ENCODE assay signal across 22 mouse cellular contexts in genomic region chrX:41924708-41925107, GRCm38 (mm10). TPM values are rescaled to one million over a fixed set of nuclear protein-coding genes. Genes with fewer than 3 reads are reported as not detected.
DNase-seq lines count a peak whose midpoint lies in the region; ATAC-seq lines count a peak whose summit lies in the region.
"Had no signal": no experiment of that assay in that cellular context is flagged by ENCODE, and none has a peak within 500 bp of the region (broad histone marks: within the 10 kb centered on the region; RNA-seq: fewer than 3 reads in every experiment).

No protein-coding gene starts in this region.

- H3K4me1 ChIP-seq in forebrain, embryonic 13.5 days: no peaks in the 10 kb centered on the region
- H3K4me1 ChIP-seq: hindbrain, embryonic 13.5 days; liver, embryonic 13.5 days; lung, embryonic 15.5 days; midbrain, embryonic 12.5 days had no signal

- DNase-seq in gastrocnemius, adult 18-20 months (ENCODE audit: low spot score): peak; percentile 7
- DNase-seq in gastrocnemius, postnatal 36 days: no peak
- peak; percentile 4 for DNase-seq in ES-CJ7 (ENCODE audit: low read depth, low spot score)
- peak; percentile 24 for DNase-seq in fibroblast of lung, adult 2 months (ENCODE audit: low read depth)
- peak; percentile 33 for DNase-seq in lung, postnatal 14 days
- DNase-seq in heart, postnatal 14 days: no peak
- no peak for DNase-seq in cerebellum, adult 11-12 months
- DNase-seq: adrenal gland, postnatal 36 days; cerebellum, adult 9-11 months; heart, adult 11 months; heart, postnatal 36 days; kidney, adult 11 months; kidney, postnatal 4 days; layer of hippocampus, adult 9-11 months; liver, embryonic 13.5 days had no signal

- H3K4me2 ChIP-seq in forebrain, embryonic 13.5 days: no peak overlapping the region
- H3K4me2 ChIP-seq: hindbrain, embryonic 13.5 days; liver, embryonic 13.5 days; lung, embryonic 15.5 days; midbrain, embryonic 12.5 days had no signal

- no peak overlapping the region for H3K27ac ChIP-seq in forebrain, embryonic 13.5 days
- H3K27ac ChIP-seq: hindbrain, embryonic 13.5 days; left cerebral cortex, adult 2 months; liver, embryonic 13.5 days; lung, embryonic 15.5 days; midbrain, embryonic 12.5 days had no signal

- H3K4me3 ChIP-seq in forebrain, embryonic 13.5 days: no peak overlapping the region
- H3K4me3 ChIP-seq: erythroblast, embryonic 14.5 days; hindbrain, embryonic 13.5 days; left cerebral cortex, adult 2 months; liver, embryonic 13.5 days; lung, embryonic 15.5 days; midbrain, embryonic 12.5 days had no signal

- WGBS in forebrain, embryonic 13.5 days: 86% methylated on average over 5 of the region's 5 CpGs

- no peaks in the 10 kb centered on the region for H3K27me3 ChIP-seq in forebrain, embryonic 13.5 days
- H3K27me3 ChIP-seq: CH12.LX; hindbrain, embryonic 13.5 days; liver, embryonic 13.5 days; lung, embryonic 15.5 days; midbrain, embryonic 12.5 days had no signal

- no peaks in the 10 kb centered on the region for H3K9me3 ChIP-seq in forebrain, embryonic 13.5 days (replicated peaks)
- H3K9me3 ChIP-seq: hindbrain, embryonic 13.5 days; liver, embryonic 13.5 days; lung, embryonic 15.5 days; midbrain, embryonic 12.5 days had no signal

- intact Hi-C loops in gastrocnemius, postnatal 36 days (cut with DNase I): no loop called here
- intact Hi-C loops in heart, postnatal 14 days (cut with DNase I): no loop called here

- H3K9ac ChIP-seq in forebrain, embryonic 13.5 days: no peak overlapping the region
- H3K9ac ChIP-seq: hindbrain, embryonic 13.5 days; liver, embryonic 13.5 days; lung, embryonic 15.5 days; midbrain, embryonic 12.5 days had no signal

- H3K36me3 ChIP-seq in forebrain, embryonic 13.5 days (ENCODE audit: poor library complexity, severe bottlenecking): no peaks in the 10 kb centered on the region
- H3K36me3 ChIP-seq: hindbrain, embryonic 13.5 days; liver, embryonic 13.5 days; lung, embryonic 15.5 days; midbrain, embryonic 12.5 days had no signal

- ATAC-seq in forebrain, embryonic 13.5 days: no peak

RNA-seq across cellular contexts. Expression of gene Thoc2, which starts 4.2 kb away (rescaled TPM):
- 10 to 100 TPM; 20.0 to 22.5 TPM for total RNA-seq in gastrocnemius, adult 18-20 months (2021)
- 10 to 100 TPM; 16.4 to 24.1 TPM for total RNA-seq in gastrocnemius, postnatal 36 days (2021)
- total RNA-seq in heart, postnatal 14 days (2021): 10 to 100 TPM; 34.5 to 37.5 TPM
- polyA plus RNA-seq in forebrain, embryonic 13.5 days (2015; fragmentation: Nextera tagmentation; extraction: Ambion mirVana): 99.1 and 99.4 TPM in 2 replicates

Comparison
In these comparisons a context has a peak if more than half of its experiments do, and no peak if none do; other contexts are left out.
1. DNase-seq: peak in gastrocnemius, adult 18-20 months (single experiment), ES-CJ7 (single experiment), fibroblast of lung, adult 2 months (single experiment) and lung, postnatal 14 days (single experiment); none in gastrocnemius, postnatal 36 days (0 of 2), heart, postnatal 14 days (0 of 2) and cerebellum, adult 11-12 months (single experiment).